Mouse (Mus musculus): ENCODE results near the gene Vrk3. TPM values are rescaled to one million over a fixed set of nuclear protein-coding genes. Genes with fewer than 3 reads are reported as not detected.

Vrk3 gene
- polyA plus RNA-seq, 1 experiment, result 52.2 TPM

DNA sequence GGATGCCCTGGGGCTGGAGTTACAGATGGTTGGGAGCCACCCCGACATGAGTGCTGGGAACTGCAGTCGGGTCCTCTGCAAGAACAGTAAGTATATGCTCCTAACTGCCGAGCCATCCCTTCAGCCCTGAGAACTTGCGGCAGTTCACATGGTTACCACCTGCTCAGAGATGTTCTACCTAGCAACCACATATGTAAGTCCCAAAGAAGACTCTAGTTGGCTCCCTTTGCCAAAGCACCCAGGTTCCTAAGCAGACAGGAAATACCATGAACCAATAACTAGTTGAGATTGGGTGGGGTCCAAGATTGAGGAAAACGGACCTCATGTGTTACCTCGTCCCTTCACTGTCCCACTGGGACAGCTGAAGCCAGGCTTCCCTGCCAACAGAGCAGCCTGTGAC is 21.9 kb upstream of the Vrk3 start:
- Histone ChIP-seq H3K27ac (ENCODE audit: insufficient read depth, low read length) (no peak overlapping the region), H3K9me3 (replicated peaks; ENCODE audit: control insufficient read depth, insufficient read depth, low read length, poor library complexity, severe bottlenecking) (no peaks in the 10 kb centered on the region), H3K27me3 (ENCODE audit: control insufficient read depth, insufficient read depth, low read length, poor library complexity, severe bottlenecking) (no peaks in the 10 kb centered on the region), H3K36me3 (ENCODE audit: control insufficient read depth, insufficient read depth, low read length, poor library complexity, severe bottlenecking) (no peaks in the 10 kb centered on the region), H3K4me3 (ENCODE audit: low read depth, low read length) (no peak overlapping the region), H3K9ac (ENCODE audit: low read depth, poor library complexity, severe bottlenecking) (no peak overlapping the region), H3K4me1 (ENCODE audit: control insufficient read depth, insufficient read depth, low read length) (no peaks in the 10 kb centered on the region)
- TF ChIP-seq EP300 (IDR thresholded peaks at IDR 0.05; ENCODE audit: insufficient read depth, low read depth, low read length) (no peak), CTCF (IDR thresholded peaks at IDR 0.05; ENCODE audit: low read depth, low read length) (no peak), POLR2A (IDR thresholded peaks at IDR 0.05; ENCODE audit: insufficient read depth, low read length) (no peak)

DNA sequence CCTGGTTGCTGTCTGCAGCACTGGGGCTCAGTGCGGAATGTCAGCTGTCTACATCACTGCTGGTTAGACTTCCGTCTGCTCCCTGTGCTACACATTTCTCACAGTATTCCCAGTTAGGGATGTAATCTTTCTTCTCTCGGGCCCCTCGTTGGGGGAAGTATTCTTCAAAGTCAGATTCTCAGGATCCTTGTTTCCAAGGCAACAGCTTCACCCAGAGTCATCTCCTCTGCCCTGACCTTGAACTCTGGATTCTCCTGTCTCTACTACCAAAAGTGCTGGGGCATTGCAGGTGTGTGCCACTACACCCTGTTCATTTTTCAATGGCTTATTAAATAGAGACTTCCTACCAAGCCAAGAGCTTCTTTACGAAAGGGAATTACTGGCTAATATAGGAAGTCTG is 21.1 kb upstream of the Vrk3 start:
- no peak overlapping the region for H3K27ac ChIP-seq (ENCODE audit: insufficient read depth, low read length)
- peaks cover 7% of the 10 kb centered on the region; the same call in 1 of the 2 replicates for H3K36me3 ChIP-seq (ENCODE audit: control insufficient read depth, insufficient read depth, low read length, poor library complexity, severe bottlenecking)
- H3K4me3 ChIP-seq (ENCODE audit: low read depth, low read length), result no peak overlapping the region
- H3K27me3 ChIP-seq (ENCODE audit: control insufficient read depth, insufficient read depth, low read length, poor library complexity, severe bottlenecking), result no peaks in the 10 kb centered on the region
- TF ChIP-seq CTCF (IDR thresholded peaks at IDR 0.05; ENCODE audit: low read depth, low read length) (no peak), POLR2A (IDR thresholded peaks at IDR 0.05; ENCODE audit: insufficient read depth, low read length) (no peak), EP300 (IDR thresholded peaks at IDR 0.05; ENCODE audit: insufficient read depth, low read depth, low read length) (no peak)
- H3K9ac ChIP-seq (ENCODE audit: low read depth, poor library complexity, severe bottlenecking), result no peak overlapping the region
- H3K4me1 ChIP-seq (ENCODE audit: control insufficient read depth, insufficient read depth, low read length), result no peaks in the 10 kb centered on the region
- H3K9me3 ChIP-seq (replicated peaks; ENCODE audit: control insufficient read depth, insufficient read depth, low read length, poor library complexity, severe bottlenecking), result no peaks in the 10 kb centered on the region

DNA sequence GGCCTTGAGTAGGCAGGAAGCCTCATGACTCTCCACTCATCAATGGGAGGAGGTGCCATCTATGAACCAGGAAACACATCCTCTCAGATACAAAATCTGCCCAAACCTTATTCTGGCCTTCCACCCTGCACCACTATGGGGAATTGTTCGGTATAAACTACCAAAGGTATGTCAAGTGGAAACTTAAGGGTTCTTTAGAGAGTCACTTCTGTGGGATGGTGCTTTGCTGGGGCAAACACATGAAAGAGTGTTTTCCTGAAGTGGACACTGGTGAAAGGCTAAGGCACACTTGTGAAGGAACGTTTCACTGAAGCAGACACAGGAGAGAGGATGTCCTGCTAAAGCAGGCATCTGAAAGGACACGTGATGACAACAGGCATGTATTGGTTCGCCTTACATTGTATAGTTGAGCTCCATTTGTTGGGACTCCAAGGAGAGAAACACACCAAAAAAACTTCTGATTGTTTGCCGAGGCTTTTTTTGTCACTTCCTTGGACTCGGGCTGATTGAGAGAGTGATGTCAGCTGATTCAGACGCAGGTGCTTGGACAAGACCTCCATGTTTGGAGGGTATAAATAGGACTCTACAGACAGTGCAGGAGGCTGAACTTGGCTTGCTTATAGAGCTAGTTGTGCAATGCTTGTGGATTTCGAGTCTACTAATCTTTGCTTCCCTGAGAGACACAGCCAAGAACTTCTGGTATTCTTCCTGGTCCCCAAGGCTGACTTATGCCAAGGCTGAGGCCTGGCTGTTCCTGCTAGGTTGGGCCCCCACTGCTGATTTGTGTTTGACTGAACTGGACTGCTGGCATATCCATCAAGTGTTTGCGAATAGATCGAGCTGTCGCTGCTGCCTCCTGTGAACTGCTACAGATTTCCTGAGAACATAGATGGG is 19.9 kb upstream of the Vrk3 start:
- Histone ChIP-seq H3K9ac (ENCODE audit: low read depth, poor library complexity, severe bottlenecking) (no peak overlapping the region), H3K36me3 (ENCODE audit: control insufficient read depth, insufficient read depth, low read length, poor library complexity, severe bottlenecking) (peaks cover 17% of the 10 kb centered on the region), H3K4me1 (ENCODE audit: control insufficient read depth, insufficient read depth, low read length) (no peaks in the 10 kb centered on the region), H3K9me3 (replicated peaks; ENCODE audit: control insufficient read depth, insufficient read depth, low read length, poor library complexity, severe bottlenecking) (no peaks in the 10 kb centered on the region), H3K4me3 (ENCODE audit: low read depth, low read length) (no peak overlapping the region), H3K27ac (ENCODE audit: insufficient read depth, low read length) (no peak overlapping the region), H3K27me3 (ENCODE audit: control insufficient read depth, insufficient read depth, low read length, poor library complexity, severe bottlenecking) (no peaks in the 10 kb centered on the region)
- TF ChIP-seq CTCF (IDR thresholded peaks at IDR 0.05; ENCODE audit: low read depth, low read length) (no peak), EP300 (IDR thresholded peaks at IDR 0.05; ENCODE audit: insufficient read depth, low read depth, low read length) (no peak), POLR2A (IDR thresholded peaks at IDR 0.05; ENCODE audit: insufficient read depth, low read length) (no peak)

DNA sequence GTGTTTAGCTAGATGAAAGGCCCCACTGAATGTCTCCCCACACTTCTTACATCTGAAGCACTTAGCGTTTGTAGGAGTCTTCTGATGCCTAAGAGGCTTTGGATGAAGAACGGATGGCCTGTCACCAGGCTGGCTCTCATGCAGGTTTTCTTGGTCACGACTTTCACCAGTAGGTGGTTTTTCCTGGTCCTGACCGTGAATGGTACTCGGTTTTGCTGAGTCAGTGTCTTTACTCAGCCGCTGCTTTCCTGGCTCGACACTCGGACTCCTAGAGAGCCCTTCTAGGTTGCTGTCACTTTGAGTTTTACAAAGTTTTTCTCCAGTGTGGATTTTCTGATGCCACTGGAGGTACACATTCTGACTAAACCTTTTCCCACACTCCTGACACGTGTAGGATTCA is 14.5 kb upstream of the Vrk3 start:
- peaks cover 55% of the 10 kb centered on the region for H3K36me3 ChIP-seq (ENCODE audit: control insufficient read depth, insufficient read depth, low read length, poor library complexity, severe bottlenecking)
- H3K27ac ChIP-seq (ENCODE audit: insufficient read depth, low read length), result no peak overlapping the region
- no peak for TF ChIP-seq POLR2A (IDR thresholded peaks at IDR 0.05; ENCODE audit: insufficient read depth, low read length)
- no peak for TF ChIP-seq CTCF (IDR thresholded peaks at IDR 0.05; ENCODE audit: low read depth, low read length)
- TF ChIP-seq EP300 (IDR thresholded peaks at IDR 0.05; ENCODE audit: insufficient read depth, low read depth, low read length), result no peak
- H3K27me3 ChIP-seq (ENCODE audit: control insufficient read depth, insufficient read depth, low read length, poor library complexity, severe bottlenecking), result no peaks in the 10 kb centered on the region
- no peak overlapping the region for H3K4me3 ChIP-seq (ENCODE audit: low read depth, low read length)
- no peak overlapping the region for H3K9ac ChIP-seq (ENCODE audit: low read depth, poor library complexity, severe bottlenecking)
- H3K4me1 ChIP-seq (ENCODE audit: control insufficient read depth, insufficient read depth, low read length), result no peaks in the 10 kb centered on the region
- H3K9me3 ChIP-seq (replicated peaks; ENCODE audit: control insufficient read depth, insufficient read depth, low read length, poor library complexity, severe bottlenecking), result no peaks in the 10 kb centered on the region; the same call in 1 of the 2 replicates

DNA sequence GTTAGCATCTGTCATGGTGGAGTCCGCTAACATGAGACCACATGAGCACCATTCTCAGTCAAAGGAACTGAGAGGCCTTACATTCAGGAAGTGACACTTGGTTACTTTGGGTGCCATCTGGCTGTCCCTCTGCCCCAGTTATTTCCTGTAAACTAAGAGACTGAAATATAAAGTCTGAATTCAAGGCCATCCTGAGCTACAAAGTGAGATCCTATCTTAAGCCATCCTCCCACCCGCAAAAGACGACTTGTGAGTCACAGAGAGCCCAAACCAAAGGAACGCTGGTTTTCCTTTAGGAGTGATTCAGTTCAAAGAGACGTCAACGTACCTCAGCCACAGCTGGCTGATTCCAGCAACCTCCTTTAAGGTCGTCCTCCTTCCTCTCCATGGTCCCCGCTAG is 6.9 kb upstream of the Vrk3 start:
- Histone ChIP-seq H3K27me3 (ENCODE audit: control insufficient read depth, insufficient read depth, low read length, poor library complexity, severe bottlenecking) (no peaks in the 10 kb centered on the region), H3K36me3 (ENCODE audit: control insufficient read depth, insufficient read depth, low read length, poor library complexity, severe bottlenecking) (peaks cover 33% of the 10 kb centered on the region), H3K4me1 (ENCODE audit: control insufficient read depth, insufficient read depth, low read length) (peaks cover 3% of the 10 kb centered on the region), H3K9me3 (replicated peaks; ENCODE audit: control insufficient read depth, insufficient read depth, low read length, poor library complexity, severe bottlenecking) (no peaks in the 10 kb centered on the region), H3K9ac (ENCODE audit: low read depth, poor library complexity, severe bottlenecking) (no peak overlapping the region), H3K27ac (ENCODE audit: insufficient read depth, low read length) (0 out of 2 replicates have a peak overlapping the region, but pooled peaks have one; percentile 26), H3K4me3 (ENCODE audit: low read depth, low read length) (no peak overlapping the region)
- no peak for TF ChIP-seq CTCF (IDR thresholded peaks at IDR 0.05; ENCODE audit: low read depth, low read length)
- no peak for TF ChIP-seq EP300 (IDR thresholded peaks at IDR 0.05; ENCODE audit: insufficient read depth, low read depth, low read length)
- no peak for TF ChIP-seq POLR2A (IDR thresholded peaks at IDR 0.05; ENCODE audit: insufficient read depth, low read length)

DNA sequence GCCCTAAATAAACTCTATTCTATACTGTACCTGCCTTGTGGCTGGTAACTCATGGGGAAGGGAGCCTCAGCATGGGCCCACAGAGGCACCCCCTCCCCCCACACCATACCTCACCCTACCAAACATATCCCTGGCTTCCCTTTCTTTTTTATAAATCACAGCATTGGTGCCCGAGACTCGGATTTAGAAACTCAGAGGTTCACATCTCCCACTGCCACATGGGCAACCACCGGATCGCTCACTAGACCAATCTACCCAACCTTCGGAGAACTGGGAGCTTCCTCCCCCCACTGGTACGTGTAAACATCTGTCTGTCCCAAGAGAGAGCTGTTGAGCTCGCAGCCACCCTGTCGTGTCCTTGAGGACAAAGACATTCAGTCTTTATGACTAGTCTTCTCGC is 3.9 kb upstream of the Vrk3 start:
- Histone ChIP-seq H3K27me3 (ENCODE audit: control insufficient read depth, insufficient read depth, low read length, poor library complexity, severe bottlenecking) (no peaks in the 10 kb centered on the region), H3K4me1 (ENCODE audit: control insufficient read depth, insufficient read depth, low read length) (peaks cover 3% of the 10 kb centered on the region), H3K36me3 (ENCODE audit: control insufficient read depth, insufficient read depth, low read length, poor library complexity, severe bottlenecking) (peaks cover 13% of the 10 kb centered on the region), H3K27ac (ENCODE audit: insufficient read depth, low read length) (no peak overlapping the region), H3K4me3 (ENCODE audit: low read depth, low read length) (no peak overlapping the region), H3K9ac (ENCODE audit: low read depth, poor library complexity, severe bottlenecking) (peak overlapping the region; percentile 45; the same call in 1 of the 2 replicates), H3K9me3 (replicated peaks; ENCODE audit: control insufficient read depth, insufficient read depth, low read length, poor library complexity, severe bottlenecking) (no peaks in the 10 kb centered on the region)
- no peak for TF ChIP-seq POLR2A (IDR thresholded peaks at IDR 0.05; ENCODE audit: insufficient read depth, low read length)
- no peak for TF ChIP-seq EP300 (IDR thresholded peaks at IDR 0.05; ENCODE audit: insufficient read depth, low read depth, low read length)
- TF ChIP-seq CTCF (IDR thresholded peaks at IDR 0.05; ENCODE audit: low read depth, low read length), result no peak
